Mouse (Mus musculus): ENCODE measurements at regions not wholly inside any gene's neighbourhood (a gene's known extent, or its start where the extent isn't known, plus 50 kb on each side); places are given as distances from the start of the nearest gene placed in this dataset.

DNA sequence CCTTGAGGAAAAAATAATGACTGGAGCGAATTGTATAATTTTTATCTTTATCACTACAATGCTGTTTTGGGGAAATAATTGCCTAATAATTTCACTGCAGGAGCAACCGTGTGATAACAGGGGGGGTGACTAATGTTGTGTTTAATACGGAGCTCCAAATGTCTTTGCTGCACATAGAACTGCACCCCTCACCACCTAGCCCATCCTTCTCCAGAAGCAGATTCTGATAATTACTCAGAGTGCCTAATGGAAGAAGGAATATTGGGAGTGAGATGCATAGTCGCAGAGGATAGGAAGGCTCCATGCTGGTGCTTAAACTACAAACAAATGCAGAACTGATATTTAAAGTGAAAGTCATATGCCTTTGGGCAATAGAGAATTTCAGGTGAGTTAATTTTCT, 486.1 kb upstream of the BB014433 start:
- no peak for TF ChIP-seq ZC3H11A (IDR thresholded peaks at IDR 0.05; ENCODE audit: low read depth, low read length)
- no peak for TF ChIP-seq TAL1 (IDR thresholded peaks at IDR 0.05; ENCODE audit: low read length)
- no peak for TF ChIP-seq HCFC1 (IDR thresholded peaks at IDR 0.05; ENCODE audit: low read depth, low read length)
- no peak for TF ChIP-seq JUND (IDR thresholded peaks at IDR 0.05; ENCODE audit: low read depth, low read length)
- no peak for TF ChIP-seq MXI1 (IDR thresholded peaks at IDR 0.05; ENCODE audit: low read depth, low read length)
- TF ChIP-seq CTCF (IDR thresholded peaks at IDR 0.05 in 2 of 3, conservative IDR thresholded peaks at IDR 0.05 in 1 of 3; ENCODE audit: control insufficient read depth in 1 of 3, insufficient read depth in 1 of 3, low read depth in 2 of 3, low read length in 3 of 3, poor library complexity in 1 of 3, severe bottlenecking in 1 of 3), result no peak
- TF ChIP-seq MYC (IDR thresholded peaks at IDR 0.05; ENCODE audit: low read depth, low read length), result no peak
- no peak for TF ChIP-seq TBP (IDR thresholded peaks at IDR 0.05; ENCODE audit: low read depth, low read length)
- no peak for TF ChIP-seq MAZ (IDR thresholded peaks at IDR 0.05; ENCODE audit: low read depth, low read length)
- no peak for TF ChIP-seq ZNF384 (IDR thresholded peaks at IDR 0.05; ENCODE audit: low read depth, low read length)

Measured in MEL (cell line).